Comparison of ENCODE assay signal across 23 mouse cellular contexts in genomic region chr10:91572796-91573195, GRCm38 (mm10).
DNase-seq lines count a peak whose midpoint lies in the region; ATAC-seq and TF ChIP-seq lines count a peak whose summit lies in the region.
"Had no signal": no experiment of that assay in that cellular context is flagged by ENCODE, and none has a peak within 500 bp of the region (broad histone marks: within the 10 kb centered on the region; RNA-seq: fewer than 3 reads in every experiment).

No protein-coding gene starts in this region.

- no peak overlapping the region for H3K4me3 ChIP-seq in heart, embryonic 12.5 days
- no peak overlapping the region for H3K4me3 ChIP-seq in kidney, embryonic 16.5 days (ENCODE audit: low read length)
- no peak overlapping the region for H3K4me3 ChIP-seq in midbrain, embryonic 11.5 days (ENCODE audit: low read depth, low read length)
- H3K4me3 ChIP-seq in midbrain, embryonic 14.5 days (replicated peaks; ENCODE audit: low read depth, low read length) = no peak overlapping the region
- no peak overlapping the region for H3K4me3 ChIP-seq in layer of hippocampus, adult 2 months

- no peaks in the 10 kb centered on the region for H3K27me3 ChIP-seq in heart, embryonic 12.5 days (replicated peaks)
- H3K27me3 ChIP-seq in kidney, embryonic 16.5 days (ENCODE audit: insufficient read depth, low read length) = no peaks in the 10 kb centered on the region
- H3K27me3 ChIP-seq in midbrain, embryonic 11.5 days (ENCODE audit: control insufficient read depth, insufficient read depth, low read length) = no peaks in the 10 kb centered on the region
- H3K27me3 ChIP-seq in midbrain, embryonic 14.5 days (ENCODE audit: control insufficient read depth, insufficient read depth, low read length) = no peaks in the 10 kb centered on the region
- H3K27me3 ChIP-seq: CH12.LX, Patski had no signal

- ATAC-seq in heart, embryonic 12.5 days (ENCODE audit: insufficient number of reproducible peaks, low FRiP score) = no peak
- no peak for ATAC-seq in kidney, embryonic 16.5 days (ENCODE audit: low FRiP score, low TSS enrichment)
- no peak for ATAC-seq in midbrain, embryonic 11.5 days (ENCODE audit: low FRiP score)
- ATAC-seq in midbrain, embryonic 14.5 days (ENCODE audit: low FRiP score, low TSS enrichment) = no peak
- ATAC-seq: activated CD4-positive, CD25-positive, alpha-beta regulatory T cell, adult 4 months; CD4-positive, CD25-positive, alpha-beta regulatory T cell, adult 4 months; Patski had no signal

- no peak overlapping the region for H3K4me2 ChIP-seq in heart, embryonic 12.5 days
- no peak overlapping the region for H3K4me2 ChIP-seq in kidney, embryonic 16.5 days (replicated peaks; ENCODE audit: low read depth, low read length)
- no peak overlapping the region for H3K4me2 ChIP-seq in midbrain, embryonic 11.5 days
- no peak overlapping the region for H3K4me2 ChIP-seq in midbrain, embryonic 14.5 days (ENCODE audit: low read length)

- no peak overlapping the region for H3K27ac ChIP-seq in heart, embryonic 12.5 days (ENCODE audit: poor library complexity, severe bottlenecking)
- peak overlapping the region; percentile 8; the same call in 1 of the 2 replicates for H3K27ac ChIP-seq in kidney, embryonic 16.5 days (ENCODE audit: low read length)
- no peak overlapping the region for H3K27ac ChIP-seq in midbrain, embryonic 11.5 days (ENCODE audit: low read depth, low read length)
- no peak overlapping the region for H3K27ac ChIP-seq in midbrain, embryonic 14.5 days (replicated peaks; ENCODE audit: low read depth, low read length)
- no peak overlapping the region for H3K27ac ChIP-seq in layer of hippocampus, adult 2 months

- no peaks in the 10 kb centered on the region for H3K4me1 ChIP-seq in heart, embryonic 12.5 days (replicated peaks)
- H3K4me1 ChIP-seq in kidney, embryonic 16.5 days (ENCODE audit: insufficient read depth, low read length) = peaks cover 2% of the 10 kb centered on the region; the same call in 1 of the 2 replicates
- 0 out of 2 replicates have a peak, but pooled peaks cover 2% of the 10 kb centered on the region for H3K4me1 ChIP-seq in midbrain, embryonic 11.5 days (ENCODE audit: control insufficient read depth, insufficient read depth, low read length)
- H3K4me1 ChIP-seq in midbrain, embryonic 14.5 days (ENCODE audit: control insufficient read depth, insufficient read depth, low read length) = no peaks in the 10 kb centered on the region

- peak; percentile 69 for DNase-seq in heart, adult 11 months
- no peak for DNase-seq in kidney, postnatal 25 days
- peak; percentile 59 for DNase-seq in midbrain, embryonic 11.5 days (ENCODE audit: low spot score, missing footprints)
- DNase-seq in midbrain, embryonic 14.5 days = no peak
- DNase-seq in brain, adult 2 months (ENCODE audit: low read depth, low spot score) = peak; percentile 17
- DNase-seq in layer of hippocampus, adult 2 months (ENCODE audit: low spot score in 2 of 2) = no peak
- DNase-seq: adrenal gland, adult 2 months; adrenal gland, adult 8-10 months; adrenal gland, postnatal 10 days; adrenal gland, postnatal 14 days; adrenal gland, postnatal 25 days; adrenal gland, postnatal 36 days; B cell, adult 2 months; cerebellum, adult 11 months; cerebellum, adult 11-12 months; cerebellum, adult 18-20 months had no signal

- WGBS in heart, embryonic 12.5 days = 83% methylated on average over 7 of the region's 7 CpGs
- 78% methylated on average over 7 of the region's 7 CpGs for WGBS in kidney, embryonic 16.5 days
- WGBS in midbrain, embryonic 11.5 days = 91% methylated on average over 7 of the region's 7 CpGs
- 91% methylated on average over 7 of the region's 7 CpGs for WGBS in midbrain, embryonic 14.5 days

- no peaks in the 10 kb centered on the region for H3K36me3 ChIP-seq in heart, embryonic 12.5 days
- no peaks in the 10 kb centered on the region for H3K36me3 ChIP-seq in kidney, embryonic 16.5 days (ENCODE audit: insufficient read depth, low read length)
- H3K36me3 ChIP-seq in midbrain, embryonic 11.5 days (ENCODE audit: control insufficient read depth, insufficient read depth, low read length) = no peaks in the 10 kb centered on the region
- no peaks in the 10 kb centered on the region for H3K36me3 ChIP-seq in midbrain, embryonic 14.5 days (ENCODE audit: control insufficient read depth, insufficient read depth, low read length)
- H3K36me3 ChIP-seq: G1E had no signal

- no peak overlapping the region for H3K9ac ChIP-seq in heart, embryonic 12.5 days
- no peak overlapping the region for H3K9ac ChIP-seq in kidney, embryonic 16.5 days (replicated peaks; ENCODE audit: low read length)
- no peak overlapping the region for H3K9ac ChIP-seq in midbrain, embryonic 11.5 days (ENCODE audit: low read length)
- H3K9ac ChIP-seq in midbrain, embryonic 14.5 days (replicated peaks; ENCODE audit: low read length) = no peak overlapping the region

- no peak for TF ChIP-seq CTCF in layer of hippocampus, adult 2 months (conservative IDR thresholded peaks at IDR 0.05)

- H3K9me3 ChIP-seq in heart, embryonic 12.5 days (replicated peaks) = no peaks in the 10 kb centered on the region
- H3K9me3 ChIP-seq in kidney, embryonic 16.5 days (ENCODE audit: low read length) = no peaks in the 10 kb centered on the region
- H3K9me3 ChIP-seq in midbrain, embryonic 11.5 days (ENCODE audit: control insufficient read depth, low read length) = no peaks in the 10 kb centered on the region
- H3K9me3 ChIP-seq in midbrain, embryonic 14.5 days (ENCODE audit: control insufficient read depth, low read length) = no peaks in the 10 kb centered on the region

Comparison
In these comparisons a context has a peak if more than half of its experiments do, and no peak if none do; other contexts are left out.
1. DNase-seq: peak in heart, adult 11 months (single experiment), midbrain, embryonic 11.5 days (single experiment) and brain, adult 2 months (single experiment); none in kidney, postnatal 25 days (0 of 2), midbrain, embryonic 14.5 days (single experiment) and layer of hippocampus, adult 2 months (0 of 2).